Mouse (Mus musculus): ENCODE measurements around the gene Lmntd1. TPM values are rescaled to one million over a fixed set of nuclear protein-coding genes. Genes with fewer than 3 reads are reported as not detected.

Lmntd1 gene
- polyA plus RNA-seq, 1 experiment from 2014 or later: 17.7 TPM

GRCm38 (mm10) chr6:145511265-145511664 is 102.9 kb downstream of the Lmntd1 start:
- Histone ChIP-seq H3K4me2 (ENCODE audit: low read length) (no peak overlapping the region), H3K9me3 (ENCODE audit: control insufficient read depth, low read length) (no peaks in the 10 kb centered on the region), H3K4me1 (ENCODE audit: control insufficient read depth in 2 of 2, insufficient read depth in 2 of 2, low read length in 2 of 2) (peaks cover 0 to 3% of the 10 kb centered on the region in 2 experiments; a peak in 1 of 4 replicates), H3K9ac (ENCODE audit: low read length) (no peak overlapping the region), H3K27ac (replicated peaks in 1 of 2; ENCODE audit: control insufficient read depth in 1 of 2, insufficient read depth in 1 of 2, low read depth in 2 of 2, low read length in 2 of 2) (no peak overlapping the region), H3K36me3 (ENCODE audit: control insufficient read depth, insufficient read depth, low read length) (no peaks in the 10 kb centered on the region), H3K4me3 (ENCODE audit: control insufficient read depth in 1 of 2, insufficient read depth in 1 of 2, low read depth in 1 of 2, low read length in 2 of 2) (no peak overlapping the region), H3K27me3 (ENCODE audit: control insufficient read depth, insufficient read depth, low read length) (no peaks in the 10 kb centered on the region)
- WGBS: 67% methylated on average over 8 of the region's 8 CpGs
- ATAC-seq (ENCODE audit: insufficient number of reproducible peaks, insufficient read depth, low FRiP score, low read depth): no peak

GRCm38 (mm10) chr6:145508828-145509227 is 105.3 kb downstream of the Lmntd1 start:
- ATAC-seq (ENCODE audit: insufficient number of reproducible peaks, insufficient read depth, low FRiP score, low read depth): no peak
- Histone ChIP-seq H3K27me3 (ENCODE audit: control insufficient read depth, insufficient read depth, low read length) (no peaks in the 10 kb centered on the region), H3K4me1 (ENCODE audit: control insufficient read depth in 2 of 2, insufficient read depth in 2 of 2, low read length in 2 of 2) (peaks cover 0 to 3% of the 10 kb centered on the region in 2 experiments; a peak in 1 of 4 replicates), H3K27ac (replicated peaks in 1 of 2; ENCODE audit: control insufficient read depth in 1 of 2, insufficient read depth in 1 of 2, low read depth in 2 of 2, low read length in 2 of 2) (no peak overlapping the region), H3K9ac (ENCODE audit: low read length) (no peak overlapping the region), H3K4me3 (ENCODE audit: control insufficient read depth in 1 of 2, insufficient read depth in 1 of 2, low read depth in 1 of 2, low read length in 2 of 2) (no peak overlapping the region), H3K36me3 (ENCODE audit: control insufficient read depth, insufficient read depth, low read length) (no peaks in the 10 kb centered on the region), H3K9me3 (ENCODE audit: control insufficient read depth, low read length) (peaks cover 5% of the 10 kb centered on the region; the same call in 1 of the 2 replicates), H3K4me2 (ENCODE audit: low read length) (no peak overlapping the region)
- WGBS: 91% methylated on average over 12 of the region's 12 CpGs

GRCm38 (mm10) chr6:145501751-145502150 is 112.4 kb downstream of the Lmntd1 start:
- 87% methylated on average over 7 of the region's 7 CpGs for whole genome bisulfite sequencing
- Histone ChIP-seq H3K4me3 (ENCODE audit: control insufficient read depth in 1 of 2, insufficient read depth in 1 of 2, low read depth in 1 of 2, low read length in 2 of 2) (no peak overlapping the region), H3K4me1 (ENCODE audit: control insufficient read depth in 2 of 2, insufficient read depth in 2 of 2, low read length in 2 of 2) (peaks cover 0 to 4% of the 10 kb centered on the region in 2 experiments; a peak in 2 of 4 replicates), H3K9ac (ENCODE audit: low read length) (no peak overlapping the region), H3K9me3 (ENCODE audit: control insufficient read depth, low read length) (peaks cover 11% of the 10 kb centered on the region; the same call in 1 of the 2 replicates), H3K27ac (replicated peaks in 1 of 2; ENCODE audit: control insufficient read depth in 1 of 2, insufficient read depth in 1 of 2, low read depth in 2 of 2, low read length in 2 of 2) (no peak overlapping the region), H3K36me3 (ENCODE audit: control insufficient read depth, insufficient read depth, low read length) (no peaks in the 10 kb centered on the region), H3K4me2 (ENCODE audit: low read length) (no peak overlapping the region), H3K27me3 (ENCODE audit: control insufficient read depth, insufficient read depth, low read length) (no peaks in the 10 kb centered on the region)
- ATAC-seq (ENCODE audit: insufficient number of reproducible peaks, insufficient read depth, low FRiP score, low read depth): no peak

GRCm38 (mm10) chr6:145499574-145500546 is 114.3 kb downstream of the Lmntd1 start:
- Histone ChIP-seq H3K27me3 (ENCODE audit: control insufficient read depth, insufficient read depth, low read length) (no peaks in the 10 kb centered on the region), H3K4me2 (ENCODE audit: low read length) (no peak overlapping the region), H3K4me3 (ENCODE audit: control insufficient read depth in 1 of 2, insufficient read depth in 1 of 2, low read depth in 1 of 2, low read length in 2 of 2) (no peak overlapping the region), H3K9ac (ENCODE audit: low read length) (no peak overlapping the region), H3K9me3 (ENCODE audit: control insufficient read depth, low read length) (peaks cover 11% of the 10 kb centered on the region; the same call in 1 of the 2 replicates), H3K4me1 (ENCODE audit: control insufficient read depth in 2 of 2, insufficient read depth in 2 of 2, low read length in 2 of 2) (peaks cover 0 to 4% of the 10 kb centered on the region in 2 experiments; a peak in 2 of 4 replicates), H3K27ac (replicated peaks in 1 of 2; ENCODE audit: control insufficient read depth in 1 of 2, insufficient read depth in 1 of 2, low read depth in 2 of 2, low read length in 2 of 2) (no peak overlapping the region), H3K36me3 (ENCODE audit: control insufficient read depth, insufficient read depth, low read length) (no peaks in the 10 kb centered on the region)
- WGBS: 71% methylated on average over 19 of the region's 19 CpGs
- ATAC-seq (ENCODE audit: insufficient number of reproducible peaks, insufficient read depth, low FRiP score, low read depth): no peak

GRCm38 (mm10) chr6:145495731-145496130 is 118.4 kb downstream of the Lmntd1 start:
- H3K4me3 ChIP-seq (ENCODE audit: control insufficient read depth in 1 of 2, insufficient read depth in 1 of 2, low read depth in 1 of 2, low read length in 2 of 2): no peak overlapping the region
- peaks cover 0 to 3% of the 10 kb centered on the region in 2 experiments; a peak in 2 of 4 replicates for H3K4me1 ChIP-seq (ENCODE audit: control insufficient read depth in 2 of 2, insufficient read depth in 2 of 2, low read length in 2 of 2)
- H3K9ac ChIP-seq (ENCODE audit: low read length): no peak overlapping the region
- 65% methylated on average over 7 of the region's 7 CpGs for WGBS
- H3K27me3 ChIP-seq (ENCODE audit: control insufficient read depth, insufficient read depth, low read length): no peaks in the 10 kb centered on the region
- H3K4me2 ChIP-seq (ENCODE audit: low read length): no peak overlapping the region
- no peak overlapping the region for H3K27ac ChIP-seq (replicated peaks in 1 of 2; ENCODE audit: control insufficient read depth in 1 of 2, insufficient read depth in 1 of 2, low read depth in 2 of 2, low read length in 2 of 2)
- no peak for ATAC-seq (ENCODE audit: insufficient number of reproducible peaks, insufficient read depth, low FRiP score, low read depth)
- H3K9me3 ChIP-seq (ENCODE audit: control insufficient read depth, low read length): no peaks in the 10 kb centered on the region
- no peaks in the 10 kb centered on the region for H3K36me3 ChIP-seq (ENCODE audit: control insufficient read depth, insufficient read depth, low read length)

- no peaks in the 10 kb centered on the region for H3K36me3 ChIP-seq (ENCODE audit: control insufficient read depth, insufficient read depth, low read length)
- H3K27ac ChIP-seq (replicated peaks in 1 of 2; ENCODE audit: control insufficient read depth in 1 of 2, insufficient read depth in 1 of 2, low read depth in 2 of 2, low read length in 2 of 2): no peak overlapping the region
- H3K27me3 ChIP-seq (ENCODE audit: control insufficient read depth, insufficient read depth, low read length): no peaks in the 10 kb centered on the region
- ATAC-seq (ENCODE audit: insufficient number of reproducible peaks, insufficient read depth, low FRiP score, low read depth): no peak
- WGBS: 88% methylated on average over 2 of the region's 2 CpGs
- H3K4me1 ChIP-seq (ENCODE audit: control insufficient read depth in 2 of 2, insufficient read depth in 2 of 2, low read length in 2 of 2): peaks cover 8 to 19% of the 10 kb centered on the region in 2 experiments
- no peak overlapping the region for H3K9ac ChIP-seq (ENCODE audit: low read length)
- no peak overlapping the region for H3K4me2 ChIP-seq (ENCODE audit: low read length)
- H3K9me3 ChIP-seq (ENCODE audit: control insufficient read depth, low read length): no peaks in the 10 kb centered on the region
- H3K4me3 ChIP-seq (ENCODE audit: control insufficient read depth in 1 of 2, insufficient read depth in 1 of 2, low read depth in 1 of 2, low read length in 2 of 2): no peak overlapping the region
Measured at GRCm38 (mm10) chr6:145488251-145488650, 125.9 kb downstream of the Lmntd1 start.

GRCm38 (mm10) chr6:145485986-145486605 is 128.0 kb downstream of the Lmntd1 start:
- 36% methylated on average over 12 of the region's 12 CpGs for WGBS
- no peak overlapping the region for H3K4me3 ChIP-seq (ENCODE audit: control insufficient read depth in 1 of 2, insufficient read depth in 1 of 2, low read depth in 1 of 2, low read length in 2 of 2)
- H3K9ac ChIP-seq (ENCODE audit: low read length): no peak overlapping the region
- no peaks in the 10 kb centered on the region for H3K36me3 ChIP-seq (ENCODE audit: control insufficient read depth, insufficient read depth, low read length)
- H3K4me1 ChIP-seq (ENCODE audit: control insufficient read depth in 2 of 2, insufficient read depth in 2 of 2, low read length in 2 of 2): peaks cover 23 to 37% of the 10 kb centered on the region in 2 experiments
- ATAC-seq (ENCODE audit: insufficient number of reproducible peaks, insufficient read depth, low FRiP score, low read depth): no peak
- no peak overlapping the region for H3K4me2 ChIP-seq (ENCODE audit: low read length)
- H3K27me3 ChIP-seq (ENCODE audit: control insufficient read depth, insufficient read depth, low read length): no peaks in the 10 kb centered on the region
- H3K9me3 ChIP-seq (ENCODE audit: control insufficient read depth, low read length): no peaks in the 10 kb centered on the region
- H3K27ac ChIP-seq (replicated peaks in 1 of 2; ENCODE audit: control insufficient read depth in 1 of 2, insufficient read depth in 1 of 2, low read depth in 2 of 2, low read length in 2 of 2): 0 out of 4 replicates have a peak overlapping the region, but pooled peaks of 1 of the 2 experiments have one; percentile 24

Measured in heart, embryonic 14.5 days (tissue).